Mouse (Mus musculus): ENCODE results near the gene Sdk1. TPM values are rescaled to one million over a fixed set of nuclear protein-coding genes. Genes with fewer than 3 reads are reported as not detected.

Sdk1 gene
- total and polyA plus RNA-seq, 3 experiments = 0.04 to 0.87 TPM; not detected in 1

DNA sequence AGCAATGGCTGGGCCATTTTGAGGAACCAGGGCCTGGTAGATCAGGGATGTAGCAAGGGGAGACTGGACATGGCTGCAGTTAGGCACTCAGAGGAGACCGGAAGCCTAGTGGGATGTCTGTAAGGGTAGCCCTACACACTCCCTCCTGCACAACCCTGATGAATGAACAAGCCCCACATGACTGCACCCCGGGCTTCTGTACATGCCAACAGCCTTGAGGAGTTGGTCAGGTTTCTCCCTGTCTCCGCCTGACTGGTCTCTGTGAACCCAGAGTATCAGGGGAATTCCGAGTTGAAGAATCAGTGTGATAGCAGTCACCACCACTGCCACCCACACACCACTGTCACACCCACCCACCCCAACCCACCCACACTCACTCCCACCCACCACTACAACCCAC is 922.2 kb downstream of the Sdk1 start:
- Histone ChIP-seq H3K27ac (ENCODE audit: insufficient read depth, low read depth) (no peak overlapping the region), H3K27me3 (replicated peaks) (peaks cover 27% of the 10 kb centered on the region), H3K4me1 (ENCODE audit: control insufficient read depth in 1 of 2, insufficient read depth in 2 of 2) (no peaks in the 10 kb centered on the region), H3K79me2 (replicated peaks; ENCODE audit: control insufficient read depth, extremely low read depth, insufficient read depth, poor library complexity, severe bottlenecking) (no peaks in the 10 kb centered on the region), H3K36me3 (replicated peaks in 1 of 2; ENCODE audit: control insufficient read depth in 1 of 2, insufficient read depth in 1 of 2, low read length in 1 of 2) (no peaks in the 10 kb centered on the region), H3K4me3 (replicated peaks in 1 of 3; ENCODE audit: low read depth in 2 of 3, low read length in 2 of 3, poor library complexity in 1 of 3) (no peak overlapping the region), H3K9me3 (replicated peaks; ENCODE audit: low read length) (peaks cover 11% of the 10 kb centered on the region), H3K9ac (ENCODE audit: insufficient read depth, low read depth) (no peak overlapping the region), H3K4me2 (ENCODE audit: insufficient read depth, low read depth, poor library complexity, severe bottlenecking) (no peak overlapping the region)
- DNase-seq (ENCODE audit: extremely low read depth) = no peak
- TF ChIP-seq RCOR1 (conservative IDR thresholded peaks at IDR 0.05; ENCODE audit: low read depth, low read length) (no peak), POLR2A (IDR thresholded peaks at IDR 0.05; ENCODE audit: low read depth, low read length) (no peak), ZKSCAN1 (IDR thresholded peaks at IDR 0.05; ENCODE audit: borderline replicate concordance, low read depth, low read length) (no peak), IRF4 (IDR thresholded peaks at IDR 0.05; ENCODE audit: low read depth, low read length) (no peak), USF2 (conservative IDR thresholded peaks at IDR 0.05; ENCODE audit: low read depth, low read length) (no peak), KAT2A (IDR thresholded peaks at IDR 0.05; ENCODE audit: insufficient replicate concordance, low read length) (no peak), MAFK (IDR thresholded peaks at IDR 0.05; ENCODE audit: insufficient replicate concordance, low read length) (no peak), UBTF (IDR thresholded peaks at IDR 0.05; ENCODE audit: low read depth, low read length) (no peak), SMC3 (IDR thresholded peaks at IDR 0.05; ENCODE audit: low read depth, low read length) (no peak), RAD21 (IDR thresholded peaks at IDR 0.05; ENCODE audit: low read depth, low read length) (no peak), ZNF384 (IDR thresholded peaks at IDR 0.05; ENCODE audit: low read depth, low read length) (no peak), JUN (IDR thresholded peaks at IDR 0.05; ENCODE audit: insufficient read depth, low read depth, low read length) (no peak), CHD2 (IDR thresholded peaks at IDR 0.05; ENCODE audit: low read length) (no peak), TCF12 (IDR thresholded peaks at IDR 0.05; ENCODE audit: low read depth, low read length) (no peak), PAX5 (IDR thresholded peaks at IDR 0.05; ENCODE audit: low read length) (no peak), USF1 (IDR thresholded peaks at IDR 0.05; ENCODE audit: low read depth, low read length) (no peak), TBP (conservative IDR thresholded peaks at IDR 0.05; ENCODE audit: low read depth, low read length) (no peak)
- in situ Hi-C loops (cut with MboI; ENCODE audit: low pct_ligation_motif_present, low pct_unique_long_range_greater_than_20kb, low sequenced_read_pairs) = no loop called here
- dilution Hi-C loops (cut with MboI; ENCODE audit: extremely low pct_ligation_motif_present, extremely low pct_unique_long_range_greater_than_20kb, low sequenced_read_pairs) = no loop called here

DNA sequence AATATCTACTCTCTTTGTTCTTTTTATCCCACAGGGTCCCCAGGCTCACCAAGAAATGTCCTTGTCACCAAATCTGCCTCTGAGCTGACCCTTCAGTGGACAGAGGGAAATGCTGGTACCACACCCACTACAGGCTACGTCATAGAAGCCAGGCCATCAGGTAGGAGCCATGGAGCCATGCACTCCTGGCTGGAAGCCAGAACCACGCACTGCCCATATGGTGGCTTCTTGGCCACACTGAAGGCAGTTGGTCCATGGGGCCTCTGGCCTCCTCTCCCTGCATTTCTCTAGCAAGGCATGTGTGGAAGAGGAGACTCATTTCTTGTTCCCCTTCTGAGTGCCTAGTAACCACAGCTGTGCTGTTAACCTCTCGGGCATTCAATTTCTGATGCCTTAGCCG is 932.3 kb downstream of the Sdk1 start:
- DNase-seq (ENCODE audit: extremely low read depth) = no peak
- H3K4me3 ChIP-seq (replicated peaks in 1 of 3; ENCODE audit: low read depth in 2 of 3, low read length in 2 of 3, poor library complexity in 1 of 3) = no peak overlapping the region
- no peaks in the 10 kb centered on the region for H3K36me3 ChIP-seq (replicated peaks in 1 of 2; ENCODE audit: control insufficient read depth in 1 of 2, insufficient read depth in 1 of 2, low read length in 1 of 2)
- H3K79me2 ChIP-seq (replicated peaks; ENCODE audit: control insufficient read depth, extremely low read depth, insufficient read depth, poor library complexity, severe bottlenecking) = no peaks in the 10 kb centered on the region
- no peaks in the 10 kb centered on the region for H3K4me1 ChIP-seq (ENCODE audit: control insufficient read depth in 1 of 2, insufficient read depth in 2 of 2)
- in situ Hi-C loops (cut with MboI; ENCODE audit: low pct_ligation_motif_present, low pct_unique_long_range_greater_than_20kb, low sequenced_read_pairs) (no loop called here), dilution Hi-C loops (cut with MboI; ENCODE audit: extremely low pct_ligation_motif_present, extremely low pct_unique_long_range_greater_than_20kb, low sequenced_read_pairs) (no loop called here)
- TF ChIP-seq ZNF384 (IDR thresholded peaks at IDR 0.05; ENCODE audit: low read depth, low read length) (no peak), TCF12 (IDR thresholded peaks at IDR 0.05; ENCODE audit: low read depth, low read length) (no peak), JUND (conservative IDR thresholded peaks at IDR 0.05; ENCODE audit: low read depth, low read length) (no peak), CTCF (conservative IDR thresholded peaks at IDR 0.05 in 1 of 2, IDR thresholded peaks at IDR 0.05 in 1 of 2; ENCODE audit: low read depth in 2 of 2, low read length in 2 of 2) (no peak), USF2 (conservative IDR thresholded peaks at IDR 0.05; ENCODE audit: low read depth, low read length) (no peak), ELF1 (IDR thresholded peaks at IDR 0.05; ENCODE audit: low read depth, low read length) (no peak), ETS1 (conservative IDR thresholded peaks at IDR 0.05; ENCODE audit: low read depth, low read length) (no peak), MAX (IDR thresholded peaks at IDR 0.05; ENCODE audit: low read length) (no peak), MXI1 (IDR thresholded peaks at IDR 0.05; ENCODE audit: low read depth, low read length) (no peak), MAFK (IDR thresholded peaks at IDR 0.05; ENCODE audit: insufficient replicate concordance, low read length) (no peak), RCOR1 (conservative IDR thresholded peaks at IDR 0.05; ENCODE audit: low read depth, low read length) (no peak), MAZ (IDR thresholded peaks at IDR 0.05; ENCODE audit: low read depth, low read length) (no peak)
- no peak overlapping the region for H3K4me2 ChIP-seq (ENCODE audit: insufficient read depth, low read depth, poor library complexity, severe bottlenecking)
- H3K27ac ChIP-seq (ENCODE audit: insufficient read depth, low read depth) = no peak overlapping the region
- H3K27me3 ChIP-seq (replicated peaks) = peaks cover 64% of the 10 kb centered on the region
- H3K9ac ChIP-seq (ENCODE audit: insufficient read depth, low read depth) = no peak overlapping the region
- H3K9me3 ChIP-seq (replicated peaks; ENCODE audit: low read length) = peaks cover 4% of the 10 kb centered on the region

Measured in CH12.LX (cell line).